Mouse (Mus musculus): ENCODE data around the gene Habp4.

GRCm38 (mm10) chr13:64162626-64163025 is 1.0 kb downstream of the Habp4 start:
- TF ChIP-seq POLR2A (IDR thresholded peaks at IDR 0.05; ENCODE audit: low read depth, low read length), result no peak
- no peak for TF ChIP-seq CTCF (IDR thresholded peaks at IDR 0.05; ENCODE audit: extremely low read depth, insufficient read depth, insufficient read length, insufficient replicate concordance)

Data from spleen, adult 2 months (tissue).